Mouse (Mus musculus): ENCODE results near the gene Tex264.

DNA sequence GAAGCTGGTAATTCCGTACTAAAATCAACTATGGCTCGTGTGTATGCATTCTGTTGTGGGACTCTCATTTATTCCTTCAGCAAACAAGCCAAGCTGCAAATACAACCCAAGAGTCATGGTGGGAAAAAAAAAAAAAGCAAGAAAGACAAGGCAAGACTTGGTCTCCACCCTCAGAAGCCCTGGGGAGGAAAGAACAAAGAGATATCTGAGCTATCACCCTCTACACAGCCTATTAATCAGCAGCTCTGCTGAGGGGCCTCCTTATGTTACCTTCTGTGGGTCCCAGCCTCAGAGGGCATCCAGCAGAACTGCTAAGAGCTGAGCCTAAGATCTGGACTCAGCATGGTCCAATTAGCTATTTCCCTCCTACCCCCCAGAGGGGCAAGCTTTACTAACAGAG lies 11.9 kb downstream of the Tex264 start:
- TF ChIP-seq CTCF (IDR thresholded peaks at IDR 0.05; ENCODE audit: control insufficient read depth, insufficient read depth, insufficient read length) (no peak), USF1 (IDR thresholded peaks at IDR 0.05; ENCODE audit: low read depth) (no peak), MAX (IDR thresholded peaks at IDR 0.05) (no peak), MYOG (IDR thresholded peaks at IDR 0.05; ENCODE audit: control insufficient read depth, extremely low read depth, insufficient read length) (no peak), CEBPB (IDR thresholded peaks at IDR 0.05; ENCODE audit: low read depth) (no peak)

Data from C2C12 (cell line).